Mouse (Mus musculus) lung, postnatal 0 days (tissue): ENCODE measurements around the gene Mum1l1.
A peak's percentile ranks its signal among the peaks of the same experiment; 100 is the strongest.

Source experiments
- CTCF ChIP-seq: IDR thresholded peaks from 2 replicates; pipeline ENCODE4 v1.5.1; 2016; ENCODE audit warnings: antibody characterized with exemption, mild to moderate bottlenecking
- EP300 ChIP-seq: IDR thresholded peaks from 2 replicates; pipeline ENCODE4 v1.6.1; 2016; ENCODE audit warnings: antibody characterized with exemption, mild to moderate bottlenecking, control low read depth

DNA sequence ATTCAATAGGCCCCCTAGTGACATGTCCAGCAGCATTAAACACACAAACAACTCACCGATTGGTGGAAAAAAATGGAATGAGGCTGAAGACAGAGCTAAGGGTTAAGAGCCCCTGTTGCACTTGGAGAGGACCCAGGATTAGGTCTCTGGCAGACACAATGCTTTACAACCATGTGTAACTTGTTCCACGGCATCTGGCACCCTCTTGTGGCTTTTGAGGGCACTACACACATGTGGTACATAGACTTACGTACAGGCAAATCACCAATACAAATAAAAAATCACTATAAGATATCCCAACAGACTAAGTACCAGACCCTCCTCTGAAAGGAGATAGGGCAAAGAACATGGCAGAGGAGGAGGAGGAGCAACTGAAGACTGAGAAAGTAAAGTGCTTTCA, 37.5 kb downstream of the Mum1l1 start:
- peak; percentile 47 for TF ChIP-seq CTCF
- no peak for TF ChIP-seq EP300
